Mouse (Mus musculus) embryonic fibroblast, embryonic 13.5 days (primary cell): Measurements from ENCODE around the gene Dnah8. TPM values are rescaled to one million over a fixed set of nuclear protein-coding genes. Genes with fewer than 3 reads are reported as not detected.
"Not testable (repeated sequence)": the region's sequence is repeated elsewhere in the genome, so short reads cannot be mapped to it uniquely, and the experiment has no call there.

Experiments
- H3K27ac ChIP-seq: 2 replicates; pipeline ENCODE4 v1.5.1; 2012; ENCODE audit warnings: low read length, control low read depth, inconsistent platforms; ENCODE audit not compliant: insufficient read depth
- H3K4me1 ChIP-seq: 2 replicates; pipeline ENCODE4 v1.6.1; 2011; ENCODE audit warnings: low read length; ENCODE audit not compliant: control insufficient read depth, insufficient read depth
- H3K4me3 ChIP-seq: 2 replicates; pipeline ENCODE4 v1.5.1; 2011; ENCODE audit warnings: mild to moderate bottlenecking, control low read depth, low read length; ENCODE audit not compliant: insufficient read depth
- CTCF ChIP-seq: IDR thresholded peaks from 2 replicates; pipeline ENCODE4 v1.5.1; 2011; ENCODE audit warnings: mild to moderate bottlenecking, control low read depth, low read length, moderate library complexity, borderline replicate concordance; ENCODE audit not compliant: insufficient read depth
- POLR2A ChIP-seq: IDR thresholded peaks from 2 replicates; pipeline ENCODE4 v1.6.1; 2011; ENCODE audit warnings: low read depth, mild to moderate bottlenecking, control low read depth, low read length, moderate library complexity
- polyA plus RNA-seq: library from polyadenylated mRNA; stranded (reverse); fragments of >200 nt; gene quantifications from 2 replicates; pipeline ENCODE4 v1.2.4, GENCODE M21; 2011; ENCODE audit warnings: low read depth; ENCODE audit not compliant: missing spikeins, insufficient read length

Dnah8 gene
- polyA plus RNA-seq = 0.92 and 1.7 TPM in 2 replicates

DNA sequence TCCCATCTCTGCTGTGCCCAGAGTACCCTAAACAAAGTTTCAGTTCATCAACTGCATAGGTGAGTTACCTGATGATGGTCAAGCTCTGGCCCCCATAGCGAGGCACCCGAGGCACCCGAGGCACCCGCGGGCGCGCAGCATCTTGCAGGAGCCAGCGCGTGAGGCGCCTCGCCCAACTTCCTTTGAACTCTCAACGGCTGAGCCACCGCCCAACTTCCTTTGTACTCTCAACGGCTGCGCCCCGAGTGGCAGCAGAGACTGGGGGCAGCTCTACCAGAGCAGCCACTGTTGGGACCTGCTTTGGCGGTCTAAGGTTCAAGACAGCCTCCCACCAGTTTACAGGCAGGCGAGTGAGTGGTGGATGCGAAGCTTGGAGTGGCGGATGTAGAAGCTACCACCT, at the start of gene Dnah8:
Dnah8 (plus strand) TSS at position 223 of the 400 bp plus-strand sequence.
- not testable (repeated sequence) for H3K4me1 ChIP-seq, H3K4me3 ChIP-seq, H3K27ac ChIP-seq

DNA sequence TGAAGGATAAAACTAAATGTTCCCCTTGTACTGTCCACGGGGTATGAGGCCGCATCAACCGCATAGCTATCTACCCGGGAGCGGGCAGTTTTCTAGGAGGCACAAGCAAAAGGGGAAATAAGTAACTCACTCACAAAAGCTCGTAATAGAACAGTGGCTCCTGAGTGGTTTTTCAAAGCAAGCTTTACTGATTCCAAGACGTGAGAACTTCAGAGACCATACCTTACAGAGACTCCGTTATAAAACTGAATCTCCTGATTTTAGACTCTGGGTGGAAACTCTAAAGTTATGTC, 49.4 kb upstream of the Dnah8 start:
- Histone ChIP-seq H3K4me3 (no peak overlapping the region), H3K27ac (no peak overlapping the region), H3K4me1 (peaks cover 5% of the 10 kb centered on the region)
- no peak for TF ChIP-seq POLR2A
- no peak for TF ChIP-seq CTCF

DNA sequence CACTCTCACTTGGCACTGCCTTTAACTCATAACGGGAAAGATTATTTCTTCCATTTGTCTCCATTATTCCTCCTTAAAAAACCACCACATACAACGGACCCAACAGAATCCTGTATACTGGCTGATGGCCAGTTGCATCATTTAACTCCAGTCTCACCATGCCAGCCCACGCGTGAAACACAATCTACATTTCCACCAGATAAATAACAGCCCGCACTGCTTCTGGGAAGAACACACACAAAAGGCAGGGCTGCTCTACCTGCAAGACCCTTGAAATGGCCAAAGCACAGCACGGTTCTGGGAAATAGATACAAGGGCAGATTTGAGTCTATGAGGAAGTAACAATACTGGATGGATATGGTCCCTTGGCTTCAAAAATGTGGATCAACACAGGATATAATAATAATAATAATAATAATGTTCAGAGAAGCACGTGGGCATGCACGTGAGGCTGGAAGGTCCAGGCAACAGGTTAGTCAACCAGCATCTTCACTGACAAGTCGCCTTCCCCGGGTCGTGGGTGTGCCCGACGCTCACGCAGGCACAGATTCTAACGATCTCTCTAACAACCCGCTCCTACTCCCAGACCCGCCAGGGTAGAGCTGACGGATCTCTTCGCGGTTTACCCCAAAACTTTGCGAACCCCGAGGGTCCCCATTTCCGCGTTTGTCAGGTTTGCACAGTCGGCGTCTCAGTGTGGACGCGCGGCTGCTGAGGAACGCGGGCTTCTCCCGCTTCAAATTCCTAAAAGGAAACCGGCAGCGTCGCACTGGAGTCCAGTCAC, 48.8 kb upstream of the Dnah8 start:
- H3K4me3 ChIP-seq = peak overlapping the region; percentile 55
- H3K4me1 ChIP-seq = peaks cover 5% of the 10 kb centered on the region
- no peak for TF ChIP-seq CTCF
- TF ChIP-seq POLR2A = 0 out of 2 replicates have a peak, but pooled peaks have one; percentile 26
- H3K27ac ChIP-seq = no peak overlapping the region

DNA sequence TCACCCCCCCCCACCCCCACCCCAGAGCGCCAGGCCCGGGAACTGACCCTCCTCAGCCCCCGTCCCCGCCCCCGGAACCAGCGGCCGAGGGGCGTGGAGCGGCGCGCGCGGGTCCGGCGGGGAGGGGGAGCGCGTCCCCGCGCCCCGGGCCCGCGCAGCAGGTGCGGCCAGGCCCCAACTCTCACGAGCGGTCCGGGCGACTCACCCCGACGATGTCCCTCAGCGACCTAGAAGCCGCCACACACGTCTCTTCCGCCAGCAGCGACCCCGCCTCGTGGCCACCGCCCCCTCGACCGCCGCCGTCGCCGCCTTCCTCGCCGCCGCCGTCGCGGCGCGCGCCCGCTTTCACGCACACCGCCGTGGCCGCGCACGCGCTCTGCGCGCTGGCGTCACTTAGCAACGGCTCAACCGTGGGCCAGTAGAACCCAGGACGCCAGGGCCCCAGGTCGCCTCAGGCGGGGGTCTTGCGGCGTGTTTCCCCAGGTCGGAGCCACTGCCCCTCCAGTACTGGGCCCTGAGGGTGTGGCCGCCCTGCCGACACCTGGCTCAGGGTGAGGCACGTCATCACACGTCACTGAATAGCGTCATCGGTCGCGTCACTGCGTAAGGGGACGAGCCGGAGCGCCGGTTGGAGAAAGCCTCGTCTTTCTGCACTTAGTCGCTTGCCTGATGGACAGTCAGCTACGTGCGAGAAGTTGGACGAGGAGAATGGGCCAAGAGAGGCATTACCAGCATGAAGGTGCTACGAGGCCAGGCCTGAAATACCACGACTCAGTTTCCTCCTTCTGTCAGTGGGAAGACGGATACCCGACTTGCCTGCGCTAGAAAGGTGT, 48.0 kb upstream of the Dnah8 start, which contains the start of gene Btbd9:
Btbd9 (minus strand) TSS at position 548 of the 833 bp plus-strand sequence.
- no peak for TF ChIP-seq CTCF
- peak; percentile 93 for TF ChIP-seq POLR2A
- Histone ChIP-seq H3K27ac (peak within 1 kb of the TSS; percentile 20; the same call in 1 of the 2 replicates), H3K4me3 (peak within 1 kb of the TSS; percentile 55), H3K4me1 (peaks cover 5% of the 10 kb centered on the region)

DNA sequence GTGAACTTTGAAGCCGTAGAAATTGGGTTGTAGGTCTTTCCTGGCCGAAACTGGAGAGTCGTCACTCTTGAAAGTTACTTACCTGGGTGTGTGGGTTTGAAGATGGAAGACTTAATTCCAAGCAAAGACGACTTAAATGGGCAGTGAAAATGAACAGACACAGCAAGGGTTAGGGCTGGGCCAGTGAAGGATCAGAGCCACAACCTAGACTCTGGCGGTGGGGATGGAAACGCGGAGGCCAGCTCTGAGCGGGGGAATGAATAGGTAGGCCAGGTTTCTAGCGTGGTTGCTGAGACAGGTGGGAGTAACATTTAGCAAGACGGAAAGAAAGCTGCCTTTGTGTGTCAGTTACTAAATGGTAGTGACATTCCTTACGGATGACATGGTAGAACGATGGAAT, 47.2 kb upstream of the Dnah8 start:
- no peak overlapping the region for H3K27ac ChIP-seq
- peaks cover 5% of the 10 kb centered on the region for H3K4me1 ChIP-seq
- TF ChIP-seq POLR2A (no peak), CTCF (no peak)

DNA sequence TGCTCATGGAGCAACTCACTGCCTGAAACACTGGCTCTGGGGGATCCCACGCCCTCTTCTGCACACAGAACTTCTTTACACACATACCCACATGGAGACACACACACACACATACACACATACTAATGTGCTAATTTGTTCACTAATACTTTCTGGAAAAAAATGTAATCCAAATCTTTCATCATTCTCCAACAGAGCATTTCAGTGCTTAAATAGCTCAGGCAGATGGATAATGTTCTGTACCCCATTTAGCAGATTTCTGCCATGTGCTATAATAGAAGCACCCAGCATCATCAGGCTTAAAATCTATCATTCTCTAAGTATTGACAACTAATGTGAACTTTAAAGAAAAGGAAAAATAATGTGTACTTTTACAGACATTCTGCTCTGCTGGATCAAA, 43.4 kb upstream of the Dnah8 start:
- TF ChIP-seq CTCF = no peak
- no peak for TF ChIP-seq POLR2A
- Histone ChIP-seq H3K4me1 (peaks cover 5% of the 10 kb centered on the region), H3K27ac (no peak overlapping the region), H3K4me3 (no peak overlapping the region)

More for the DNA sequence above, 47.2 kb upstream of the Dnah8 start:
- peak overlapping the region; percentile 48 for H3K4me3 ChIP-seq

DNA sequence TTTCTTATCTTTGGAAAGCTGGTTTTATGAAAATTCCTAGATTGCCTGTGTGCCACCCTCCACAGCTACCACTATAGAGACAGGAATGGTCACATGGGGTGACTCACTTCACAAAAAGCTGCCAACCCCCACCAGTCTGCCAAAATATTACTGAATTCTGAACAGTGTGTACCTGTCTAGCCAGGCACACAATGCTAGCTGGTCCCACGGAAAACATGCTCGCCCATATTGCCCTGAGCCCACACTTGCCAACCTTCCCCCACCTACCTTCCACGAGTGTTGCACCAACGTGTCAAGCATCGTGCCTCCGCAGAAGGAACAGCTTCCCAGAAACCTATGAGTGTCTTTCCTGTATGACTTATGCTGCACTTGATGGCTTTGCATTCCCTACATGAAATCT, 43.0 kb upstream of the Dnah8 start:
- H3K4me3 ChIP-seq = no peak overlapping the region
- H3K4me1 ChIP-seq = peaks cover 5% of the 10 kb centered on the region
- TF ChIP-seq POLR2A (no peak), CTCF (no peak)
- H3K27ac ChIP-seq = no peak overlapping the region

DNA sequence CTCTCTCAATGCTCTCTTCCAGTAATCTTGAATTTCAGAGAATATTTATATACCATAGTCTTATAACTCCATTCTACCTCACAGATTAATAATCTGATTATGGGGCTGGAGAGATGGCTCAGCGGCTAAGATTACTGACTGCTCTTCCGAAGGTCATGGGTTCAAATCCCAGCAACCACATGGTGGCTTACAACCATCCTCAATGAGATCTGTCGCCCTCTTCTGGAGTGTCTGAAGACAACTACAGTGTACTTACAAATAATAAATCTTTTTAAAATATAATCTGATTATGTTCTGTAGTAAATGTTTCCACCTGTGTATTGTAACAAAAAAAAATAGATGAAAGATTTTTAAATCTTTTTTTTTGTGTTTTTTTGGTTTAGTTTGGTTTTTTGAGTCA, 41.8 kb upstream of the Dnah8 start:
- Histone ChIP-seq H3K4me1 (no peaks in the 10 kb centered on the region), H3K4me3 (no peak overlapping the region), H3K27ac (no peak overlapping the region)
- TF ChIP-seq POLR2A (no peak), CTCF (no peak)

DNA sequence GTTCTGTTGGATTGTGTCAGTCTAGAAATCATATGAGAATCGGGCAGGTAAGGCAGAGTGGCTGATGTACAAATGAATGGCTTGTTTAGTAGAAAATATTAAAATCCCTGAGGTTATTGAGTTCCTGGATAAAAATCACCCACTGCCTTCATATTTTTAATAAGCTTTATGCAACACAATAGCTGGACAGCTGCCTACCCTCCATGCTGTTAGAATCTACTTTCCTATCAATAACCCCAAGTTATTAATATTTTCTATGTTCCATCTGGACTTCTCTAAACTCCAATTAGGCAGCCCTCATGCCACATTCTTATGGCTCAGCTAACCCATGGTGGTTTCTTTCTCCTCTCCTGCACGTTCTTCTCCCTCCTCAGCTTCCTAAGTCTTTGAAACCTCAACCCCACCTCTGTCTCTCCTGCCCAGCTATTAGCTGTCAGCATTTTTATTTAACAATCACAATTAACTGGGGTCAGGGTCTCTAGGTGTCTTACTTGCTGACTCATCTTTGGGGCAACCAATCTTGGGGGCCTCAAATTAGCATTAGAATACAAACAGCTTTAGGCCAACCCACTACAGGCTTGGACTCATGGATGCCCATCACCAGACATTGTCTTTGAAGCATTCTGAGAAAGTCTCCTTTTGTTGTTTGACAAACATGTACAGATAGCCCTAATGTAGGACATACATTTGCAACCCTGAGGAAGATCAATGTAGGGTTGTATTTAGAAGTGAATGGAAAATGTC, 40.7 kb upstream of the Dnah8 start:
- TF ChIP-seq CTCF (no peak), POLR2A (no peak)
- Histone ChIP-seq H3K4me1 (no peaks in the 10 kb centered on the region), H3K27ac (no peak overlapping the region)

More for the DNA sequence above, 40.7 kb upstream of the Dnah8 start:
- no peak overlapping the region for H3K4me3 ChIP-seq
